Mouse (Mus musculus) MEL (cell line): ENCODE data around the gene Odf3. TPM values are rescaled to one million over a fixed set of nuclear protein-coding genes. Genes with fewer than 3 reads are reported as not detected.

ENCODE experiments used
- DNase-seq: peaks from one replicate; pipeline ENCODE4 v3.0.0; 2011; ENCODE audit warnings: low read depth, low spot score
- H3K27ac ChIP-seq: 2 replicates; pipeline ENCODE4 v1.5.1; 2012; ENCODE audit warnings: low read depth, mild to moderate bottlenecking, control low read depth, low read length, moderate library complexity; ENCODE audit not compliant: control insufficient read depth
- H3K27me3 ChIP-seq, 2 experiments: fragments of 150-350 bp in 1 of 2; sonication (generic) in 1 of 2; 2 replicates each; pipeline ENCODE4 v1.6.1; 2012; ENCODE audit warnings: low read length in 2 of 2, mild to moderate bottlenecking in 2 of 2, improper control_type of control experiment in 1 of 2, moderate library complexity in 1 of 2; ENCODE audit not compliant: insufficient read depth in 2 of 2, control insufficient read depth in 1 of 2
- H3K36me3 ChIP-seq, 2 experiments: 2 replicates each; pipeline ENCODE4 v1.6.1; 2012 to 2014; ENCODE audit warnings: low read length in 2 of 2, improper control_type of control experiment in 1 of 2, inconsistent platforms in 1 of 2, mild to moderate bottlenecking in 1 of 2; ENCODE audit not compliant: insufficient read depth in 2 of 2, control insufficient read depth in 1 of 2
- H3K4me1 ChIP-seq, 2 experiments: fragments of 150-350 bp in 1 of 2; sonication (generic) in 1 of 2; 2 replicates each; pipeline ENCODE4 v1.6.1; 2012; ENCODE audit warnings: low read length in 2 of 2, improper control_type of control experiment in 1 of 2, mild to moderate bottlenecking in 1 of 2; ENCODE audit not compliant: insufficient read depth in 2 of 2, control insufficient read depth in 1 of 2
- H3K4me3 ChIP-seq, 2 experiments: fragments of 150-350 bp in 1 of 2; sonication (generic) in 1 of 2; 2 replicates each; pipeline ENCODE4 v1.5.1; 2012; ENCODE audit warnings: low read depth in 2 of 2, low read length in 2 of 2, mild to moderate bottlenecking in 2 of 2, moderate library complexity in 2 of 2, control low read depth in 1 of 2, improper control_type of control experiment in 1 of 2; ENCODE audit not compliant: control insufficient read depth in 1 of 2, insufficient read depth in 1 of 2
- H3K79me2 ChIP-seq: 2 replicates; pipeline ENCODE4 v1.6.1; 2012; ENCODE audit warnings: mild to moderate bottlenecking, low read length, moderate library complexity; ENCODE audit not compliant: control insufficient read depth, poor library complexity, insufficient read depth
- H3K9ac ChIP-seq: 2 replicates; pipeline ENCODE4 v1.6.1; 2012; ENCODE audit warnings: low read depth, mild to moderate bottlenecking, control low read depth, low read length, moderate library complexity; ENCODE audit not compliant: control insufficient read depth, poor library complexity, severe bottlenecking
- H3K9me3 ChIP-seq: fragments of 150-350 bp; sonication (generic); replicated peaks from 2 replicates; pipeline ENCODE4 v1.6.1; 2012; ENCODE audit warnings: mild to moderate bottlenecking, low read length, improper control_type of control experiment, moderate library complexity; ENCODE audit not compliant: insufficient read depth
- CHD1 ChIP-seq: IDR thresholded peaks from 2 replicates; pipeline ENCODE4 v1.6.1; 2012; ENCODE audit warnings: low read depth, mild to moderate bottlenecking, inconsistent platforms, low read length, improper control_type of control experiment
- CHD2 ChIP-seq: IDR thresholded peaks from 2 replicates; pipeline ENCODE4 v1.6.1; 2011; ENCODE audit warnings: low read length, improper control_type of control experiment
- GATA1 ChIP-seq: IDR thresholded peaks from 2 replicates; pipeline ENCODE4 v1.6.1; 2011; ENCODE audit warnings: low read depth, low read length, improper control_type of control experiment
- HCFC1 ChIP-seq: IDR thresholded peaks from 2 replicates; pipeline ENCODE4 v1.6.1; 2012; ENCODE audit warnings: low read depth, mild to moderate bottlenecking, inconsistent platforms, low read length, improper control_type of control experiment, moderate library complexity
- JUND ChIP-seq: IDR thresholded peaks from 2 replicates; pipeline ENCODE4 v1.6.1; 2011; ENCODE audit warnings: low read depth, mild to moderate bottlenecking, improper control_type of control experiment, low read length
- KAT2A ChIP-seq: conservative IDR thresholded peaks from 2 replicates; pipeline ENCODE4 v1.6.1; 2012; ENCODE audit warnings: low read depth, low read length, improper control_type of control experiment, inconsistent platforms
- MEF2A ChIP-seq: IDR thresholded peaks from 2 replicates; pipeline ENCODE4 v1.6.1; 2014; ENCODE audit warnings: low read depth, mild to moderate bottlenecking, inconsistent platforms, low read length, improper control_type of control experiment; ENCODE audit not compliant: poor library complexity, insufficient replicate concordance, severe bottlenecking; ENCODE audit errors: extremely low read depth
- MXI1 ChIP-seq: IDR thresholded peaks from 2 replicates; pipeline ENCODE4 v1.6.1; 2011; ENCODE audit warnings: mild to moderate bottlenecking, low read depth, low read length, improper control_type of control experiment
- RAD21 ChIP-seq: IDR thresholded peaks from 2 replicates; pipeline ENCODE4 v1.6.1; 2011; ENCODE audit warnings: mild to moderate bottlenecking, low read depth, low read length, improper control_type of control experiment
- SMC3 ChIP-seq: IDR thresholded peaks from 2 replicates; pipeline ENCODE4 v1.6.1; 2011; ENCODE audit warnings: low read depth, low read length, improper control_type of control experiment
- TAL1 ChIP-seq: IDR thresholded peaks from 2 replicates; pipeline ENCODE4 v1.6.1; 2012; ENCODE audit warnings: mild to moderate bottlenecking, inconsistent platforms, low read length, moderate library complexity, mixed read lengths
- TBP ChIP-seq: IDR thresholded peaks from 2 replicates; pipeline ENCODE4 v1.8.0; 2011; ENCODE audit warnings: low read depth, low read length, improper control_type of control experiment
- TCF12 ChIP-seq: IDR thresholded peaks from 2 replicates; pipeline ENCODE4 v1.6.1; 2014; ENCODE audit warnings: low read depth, mild to moderate bottlenecking, inconsistent platforms, low read length, improper control_type of control experiment, moderate library complexity
- UBTF ChIP-seq: IDR thresholded peaks from 2 replicates; pipeline ENCODE4 v1.6.1; 2012; ENCODE audit warnings: low read depth, mild to moderate bottlenecking, inconsistent platforms, low read length, improper control_type of control experiment, moderate library complexity, borderline replicate concordance; ENCODE audit not compliant: insufficient read depth
- USF2 ChIP-seq, 2 experiments: IDR thresholded peaks; 2 replicates each; pipeline ENCODE4 v1.6.1; 2011 to 2012; ENCODE audit warnings: improper control_type of control experiment in 2 of 2, low read length in 2 of 2, borderline replicate concordance in 1 of 2, inconsistent platforms in 1 of 2, low read depth in 1 of 2, mild to moderate bottlenecking in 1 of 2; ENCODE audit not compliant: insufficient read depth in 1 of 2
- ZC3H11A ChIP-seq: IDR thresholded peaks from 2 replicates; pipeline ENCODE4 v1.6.1; 2012; ENCODE audit warnings: low read depth, mild to moderate bottlenecking, inconsistent platforms, low read length, improper control_type of control experiment
- ZKSCAN1 ChIP-seq: IDR thresholded peaks from 2 replicates; pipeline ENCODE4 v1.6.1; 2012; ENCODE audit warnings: low read depth, mild to moderate bottlenecking, inconsistent platforms, low read length, improper control_type of control experiment, moderate library complexity
- ZMIZ1 ChIP-seq: IDR thresholded peaks from 2 replicates; pipeline ENCODE4 v1.6.1; 2012; ENCODE audit warnings: low read depth, mild to moderate bottlenecking, inconsistent platforms, low read length, improper control_type of control experiment, moderate library complexity
- ZNF384 ChIP-seq: IDR thresholded peaks from 2 replicates; pipeline ENCODE4 v1.6.1; 2012; ENCODE audit warnings: low read depth, mild to moderate bottlenecking, inconsistent platforms, low read length, improper control_type of control experiment
- polyA plus RNA-seq, 2 experiments: library from polyadenylated mRNA; stranded (reverse) in 1 of 2; unstranded in 1 of 2; fragments of >175 nt in 1 of 2; fragments of >200 nt in 1 of 2; gene quantifications; 2 replicates each; pipeline versions ENCODE4 v1.2.1 to v1.2.4; 2012; ENCODE audit warnings: low replicate concordance in 2 of 2, low read depth in 1 of 2; ENCODE audit not compliant: insufficient read length in 2 of 2, insufficient read depth in 1 of 2, missing spikeins in 1 of 2
- total RNA-seq: library from RNA; depleted of rRNA; stranded (reverse); fragments of 300-350 nt; gene quantifications from 2 replicates; pipeline ENCODE4 v1.2.3, GENCODE M21; 2012

Odf3 gene
- total and polyA plus RNA-seq, 3 experiments = not detected

DNA sequence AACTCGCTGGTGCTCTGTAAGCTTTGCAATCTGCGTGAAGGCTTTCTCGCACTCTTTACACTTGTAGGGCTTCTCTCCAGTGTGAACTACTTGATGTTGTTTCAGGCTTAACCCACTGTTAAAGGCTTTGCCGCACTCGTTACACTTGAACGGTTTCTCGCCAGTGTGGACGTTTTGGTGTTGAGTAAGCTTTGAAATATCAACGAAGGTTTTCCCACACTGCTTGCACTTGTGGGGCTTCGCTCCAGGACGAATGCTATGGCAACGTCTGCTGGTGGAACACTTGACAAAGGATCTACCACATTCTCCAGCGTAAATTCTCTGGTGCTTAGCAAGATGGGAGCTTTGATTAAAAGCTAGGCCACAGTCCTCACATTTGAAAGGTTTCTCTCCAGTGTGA is 35.9 kb upstream of the Odf3 start:
- H3K9ac ChIP-seq = no peak overlapping the region
- TF ChIP-seq UBTF = no peak

DNA sequence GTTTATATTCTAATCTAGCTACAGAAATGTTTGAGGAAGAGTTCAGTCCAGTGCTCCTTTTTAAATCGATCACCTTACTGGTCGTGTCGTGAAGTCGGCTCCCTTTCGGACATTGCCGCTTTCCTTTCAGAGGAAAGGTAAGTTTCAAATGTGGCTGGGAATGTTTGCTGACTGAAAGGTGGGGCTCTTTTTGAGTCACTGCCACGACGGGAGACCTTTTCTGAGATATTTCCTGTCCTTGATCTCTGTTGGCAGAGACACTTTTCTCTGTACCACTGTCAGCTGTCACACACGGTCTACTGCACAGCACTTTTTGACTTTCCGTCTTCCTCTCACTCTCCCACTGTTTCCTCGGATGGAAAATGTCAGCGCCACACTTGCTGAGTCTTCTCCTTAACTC is 34.8 kb upstream of the Odf3 start:
- TF ChIP-seq TAL1 (no peak), SMC3 (no peak), CHD1 (no peak), TBP (no peak), ZNF384 (no peak), TCF12 (no peak), USF2 (IDR thresholded peaks at IDR 0.05; ENCODE audit: borderline replicate concordance in 1 of 2, insufficient read depth in 1 of 2, low read depth in 1 of 2, low read length in 2 of 2) (no peak), UBTF (no peak), ZMIZ1 (no peak), CHD2 (no peak), RAD21 (no peak), JUND (no peak), ZC3H11A (no peak), ZKSCAN1 (no peak), MXI1 (no peak), MEF2A (no peak), GATA1 (no peak), HCFC1 (no peak), KAT2A (no peak)
- Histone ChIP-seq H3K9me3 (no peaks in the 10 kb centered on the region), H3K4me1 (no peaks in the 10 kb centered on the region), H3K27me3 (peaks cover 7 to 24% of the 10 kb centered on the region in 2 experiments), H3K4me3 (no peak overlapping the region), H3K9ac (no peak overlapping the region), H3K27ac (no peak overlapping the region), H3K36me3 (no peaks in the 10 kb centered on the region), H3K79me2 (no peaks in the 10 kb centered on the region)
- DNase-seq = no peak

More for the DNA sequence above, 35.9 kb upstream of the Odf3 start:
- Histone ChIP-seq H3K79me2 (no peaks in the 10 kb centered on the region), H3K4me1 (no peaks in the 10 kb centered on the region), H3K36me3 (no peaks in the 10 kb centered on the region), H3K27me3 (peaks cover 0 to 15% of the 10 kb centered on the region in 2 experiments; a peak in 3 of 4 replicates), H3K9me3 (no peaks in the 10 kb centered on the region), H3K27ac (no peak overlapping the region), H3K4me3 (no peak overlapping the region)
- no peak for DNase-seq
